Mouse (Mus musculus) c-Kit-positive CD71-positive TER-119-negative erythroid progenitor cells, embryonic 14.5 days (primary cell): Measurements from ENCODE around the gene Rpsa.
"Not testable (repeated sequence)": the region's sequence is repeated elsewhere in the genome, so short reads cannot be mapped to it uniquely, and the experiment has no call there.

Experiments
- DNase-seq: peaks from one replicate; pipeline ENCODE4 v3.0.0-alpha.2; 2013; ENCODE audit warnings: low read depth

Gene Rpsa

GRCm38 (mm10) chr9:120127538-120128251 lies at the start of gene Rpsa:
Gene Rpsa, plus strand, starts transcription at chr9:120127689.
- peak; percentile 95 for DNase-seq

- no peak for DNase-seq
Measured at GRCm38 (mm10) chr9:120078241-120078640, 49.2 kb upstream of the Rpsa start.

DNA sequence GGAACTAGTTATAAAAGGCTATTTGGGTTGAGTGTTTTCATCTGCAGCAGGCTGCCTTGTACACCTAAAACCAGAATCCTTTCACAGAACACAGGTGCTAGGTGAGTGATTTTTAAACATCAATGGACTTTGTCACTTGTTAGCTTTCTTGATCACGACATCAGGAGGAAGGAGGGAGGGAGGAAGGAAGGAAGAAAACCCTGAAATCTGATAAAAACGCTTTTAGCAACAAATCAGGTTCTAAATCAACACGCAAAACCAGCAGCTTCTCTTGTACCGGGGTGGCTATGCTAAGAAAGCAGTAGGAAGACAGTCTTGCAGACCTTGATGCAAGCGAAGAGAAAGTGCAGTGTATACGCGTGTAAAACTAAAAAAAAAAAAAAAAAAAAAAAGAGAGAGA lies 47.6 kb upstream of the Rpsa start:
- DNase-seq, result no peak

DNA sequence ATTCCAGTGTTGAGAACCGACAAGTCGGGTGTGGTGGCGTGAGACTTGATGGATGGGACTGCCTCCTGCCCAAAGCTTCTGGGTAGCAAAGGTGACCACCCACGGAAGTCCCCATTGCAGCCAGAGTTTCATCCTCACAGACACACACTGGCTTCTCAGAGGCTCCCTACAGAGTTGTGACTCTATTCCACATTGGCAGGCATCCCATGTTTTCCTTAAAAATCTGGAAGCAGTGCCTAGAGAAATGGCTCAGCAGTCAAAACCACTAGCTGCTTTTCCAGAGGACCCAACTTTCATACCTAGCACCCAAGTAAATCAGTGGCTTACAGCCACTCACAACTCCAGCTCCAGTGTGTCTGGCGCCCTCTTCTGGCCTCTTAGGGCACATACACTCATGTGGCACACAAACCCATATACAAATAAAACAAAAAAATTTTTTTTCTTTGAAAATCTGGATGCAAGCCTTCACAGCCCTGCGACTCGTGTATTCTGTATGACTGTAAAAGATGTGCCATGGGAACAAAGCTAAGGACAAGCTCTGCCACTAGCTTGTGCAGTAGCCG lies 46.9 kb upstream of the Rpsa start:
- DNase-seq, result no peak

DNA sequence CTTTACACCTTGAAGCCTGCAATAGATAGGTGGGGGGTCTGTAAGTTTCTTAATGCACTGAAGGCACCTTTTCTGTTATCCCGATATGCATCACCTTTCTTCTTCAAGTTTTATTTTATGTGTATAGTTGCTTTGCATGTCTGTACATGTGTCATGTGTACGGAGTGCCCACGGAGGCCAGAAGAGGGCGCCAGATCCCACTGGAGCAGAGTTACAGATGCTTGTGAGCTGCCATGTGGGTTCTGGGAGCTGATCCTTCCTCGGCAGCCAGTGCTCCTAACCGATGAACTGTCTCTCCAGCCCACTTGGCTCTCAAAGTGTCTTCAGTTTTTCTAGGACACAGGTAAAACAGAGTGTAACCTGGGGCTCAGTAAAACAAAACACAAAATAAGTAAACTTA lies 46.2 kb upstream of the Rpsa start:
- DNase-seq, result peak; percentile 16

DNA sequence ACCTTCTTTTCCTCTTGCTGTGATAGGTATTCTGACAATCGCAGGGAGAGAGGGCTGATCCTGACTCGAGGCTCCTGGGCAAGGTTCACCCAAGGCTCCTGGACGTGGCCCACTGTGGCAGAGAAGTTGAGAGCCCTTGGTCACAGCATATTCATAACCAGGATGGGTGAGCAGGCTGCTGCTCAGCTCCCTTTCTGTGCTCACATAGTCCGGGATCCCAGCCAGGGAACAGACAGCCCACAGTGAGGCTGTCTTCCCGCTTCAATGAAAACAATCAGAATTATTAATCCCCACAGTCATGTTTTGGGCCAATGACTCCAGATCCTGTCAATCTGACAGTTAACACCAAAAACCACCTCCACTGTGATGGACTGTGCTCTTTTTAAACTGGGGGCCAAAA lies 45.5 kb upstream of the Rpsa start:
- no peak for DNase-seq

DNA sequence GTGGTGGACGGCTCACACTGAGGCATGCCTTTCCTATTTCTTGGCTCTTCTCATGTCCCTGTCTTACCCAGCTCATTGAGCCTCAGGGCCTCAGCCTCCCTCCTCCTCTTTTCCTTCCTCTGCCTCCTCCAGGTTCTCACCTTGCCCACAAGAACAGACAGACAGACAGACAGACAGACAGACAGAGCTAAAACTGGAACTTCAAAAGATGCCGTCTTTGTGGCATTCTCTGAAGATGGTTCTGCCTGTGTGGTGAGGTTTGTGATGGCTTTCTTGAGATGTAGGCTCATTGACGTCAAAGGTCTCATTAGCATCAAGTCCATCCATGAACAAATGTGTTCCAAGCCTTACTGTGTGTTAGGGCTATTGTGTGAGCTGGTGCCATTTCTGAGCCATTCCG lies 44.8 kb upstream of the Rpsa start:
- no peak for DNase-seq

DNA sequence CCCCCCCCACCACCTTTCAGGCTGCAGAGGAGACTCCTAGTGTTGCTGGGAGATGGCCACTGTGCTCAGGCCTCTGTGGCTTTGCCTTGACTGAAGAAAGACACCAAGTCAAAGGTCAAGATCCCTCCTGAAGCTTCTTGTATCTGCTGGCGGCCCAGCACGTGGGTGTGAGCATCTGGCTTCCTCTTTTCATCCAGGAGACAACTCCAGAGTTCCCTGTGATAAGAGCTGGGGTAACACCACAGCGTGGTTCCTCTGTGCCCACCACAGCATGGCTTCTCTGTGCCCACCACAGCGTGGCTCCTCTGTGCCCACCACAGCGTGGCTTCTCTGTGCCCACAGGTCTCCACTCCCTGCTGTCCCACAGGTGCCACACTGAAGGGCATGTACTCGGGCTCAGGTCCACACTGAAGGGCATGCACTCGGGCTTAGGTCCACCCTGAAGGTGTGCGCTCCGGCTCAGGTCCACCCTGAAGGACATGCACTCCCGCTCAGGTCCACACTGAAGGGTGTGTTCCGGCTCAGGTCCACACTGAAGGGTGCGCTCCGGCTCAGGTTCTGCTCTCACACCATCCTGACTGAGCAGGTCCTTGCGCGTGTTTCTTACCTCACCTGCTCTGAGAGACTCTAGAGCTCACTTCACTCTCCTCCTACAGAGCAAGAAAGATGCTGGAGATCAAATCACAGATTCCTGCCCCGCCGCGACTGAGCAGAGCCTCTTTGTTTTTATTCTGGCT lies 44.2 kb upstream of the Rpsa start:
- DNase-seq, result no peak

- DNase-seq, result no peak
Measured at GRCm38 (mm10) chr9:120084406-120084805, 43.1 kb upstream of the Rpsa start.

- DNase-seq, result no peak
Measured at GRCm38 (mm10) chr9:120089125-120089524, 38.4 kb upstream of the Rpsa start.

DNA sequence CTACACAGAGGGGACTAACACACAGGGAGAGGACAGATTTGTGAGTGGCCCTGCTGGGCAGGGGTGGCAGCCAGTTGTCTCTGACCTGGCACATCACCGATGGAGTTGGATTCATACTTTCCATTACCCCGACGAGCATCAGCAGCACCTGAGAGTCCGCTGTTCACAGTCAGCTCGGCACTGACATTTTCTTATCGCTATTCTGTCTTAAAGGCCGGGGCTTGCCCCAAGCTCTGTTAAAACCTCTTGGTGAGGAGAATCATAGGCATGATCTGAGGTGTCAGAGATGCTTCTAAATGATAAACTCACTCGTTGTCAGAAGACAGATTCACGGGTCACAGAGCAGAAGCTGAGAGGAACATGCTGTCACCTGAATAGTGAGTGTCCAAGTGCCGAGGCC lies 36.4 kb upstream of the Rpsa start:
- no peak for DNase-seq

GRCm38 (mm10) chr9:120091696-120092238 lies 35.7 kb upstream of the Rpsa start, which contains the start of gene Ccr8:
Gene Ccr8, plus strand, starts transcription at chr9:120092114.
- DNase-seq, result no peak

- DNase-seq, result no peak
Measured at GRCm38 (mm10) chr9:120093701-120094100, 33.8 kb upstream of the Rpsa start.

DNA sequence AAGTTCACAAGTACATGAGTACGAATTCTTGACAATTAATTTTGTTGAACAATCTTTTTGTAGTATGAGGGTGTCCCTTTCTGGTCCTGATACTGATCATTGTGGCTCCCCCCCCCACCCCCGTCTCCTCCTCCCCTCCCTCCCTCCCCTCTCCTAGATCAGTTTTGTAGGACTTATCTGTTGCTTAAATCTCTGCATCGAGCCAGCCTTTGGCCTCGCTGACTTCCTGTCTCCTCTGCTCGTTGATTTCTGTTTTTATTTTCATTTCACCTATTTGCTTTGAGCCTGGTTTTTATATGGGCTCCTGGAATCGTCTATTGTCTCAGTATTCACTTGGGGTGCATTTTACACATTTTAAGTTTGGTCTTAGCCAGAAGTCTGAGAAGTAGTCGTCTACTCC lies 31.6 kb upstream of the Rpsa start:
- DNase-seq, result no peak

DNA sequence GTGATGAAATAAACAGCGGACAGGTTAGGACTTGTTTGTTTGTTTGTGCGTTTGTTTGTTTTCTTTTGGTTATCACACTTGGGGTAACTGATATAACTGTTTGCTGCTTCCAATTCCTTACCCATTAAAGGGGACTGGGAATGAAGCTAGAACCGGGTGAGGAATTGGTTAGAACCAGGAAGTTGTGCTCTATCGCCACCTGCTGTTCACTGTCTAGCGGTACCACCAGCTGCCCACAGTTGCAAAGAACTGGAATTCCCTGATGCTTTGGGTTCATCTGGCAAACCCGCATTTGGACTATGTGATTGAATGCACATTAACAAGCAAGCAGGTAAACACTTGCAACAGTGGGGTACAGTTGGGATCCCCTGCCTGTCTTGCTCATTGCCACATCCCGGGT lies 28.8 kb upstream of the Rpsa start:
- DNase-seq, result no peak

DNA sequence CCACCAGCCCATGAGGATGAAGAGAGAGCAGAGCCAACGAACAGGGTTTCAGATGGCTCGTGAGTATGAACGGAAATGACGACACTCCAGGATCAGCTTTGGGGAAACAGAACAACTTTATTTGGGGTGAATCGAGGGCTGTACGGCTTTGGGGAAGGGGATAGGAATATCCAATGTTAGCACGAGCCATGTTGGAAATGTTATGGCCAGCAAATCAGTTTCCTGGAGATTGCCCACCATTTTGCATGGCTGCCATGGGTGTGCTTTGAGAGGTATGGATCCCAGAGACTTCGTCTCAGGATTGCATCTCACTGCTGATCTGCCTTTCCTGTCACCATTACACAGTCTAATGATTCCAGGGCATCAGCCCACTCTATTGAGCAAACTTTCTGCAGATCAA lies 28.2 kb upstream of the Rpsa start:
- no peak for DNase-seq

GRCm38 (mm10) chr9:120101165-120101564 lies 26.3 kb upstream of the Rpsa start:
- DNase-seq, result no peak

DNA sequence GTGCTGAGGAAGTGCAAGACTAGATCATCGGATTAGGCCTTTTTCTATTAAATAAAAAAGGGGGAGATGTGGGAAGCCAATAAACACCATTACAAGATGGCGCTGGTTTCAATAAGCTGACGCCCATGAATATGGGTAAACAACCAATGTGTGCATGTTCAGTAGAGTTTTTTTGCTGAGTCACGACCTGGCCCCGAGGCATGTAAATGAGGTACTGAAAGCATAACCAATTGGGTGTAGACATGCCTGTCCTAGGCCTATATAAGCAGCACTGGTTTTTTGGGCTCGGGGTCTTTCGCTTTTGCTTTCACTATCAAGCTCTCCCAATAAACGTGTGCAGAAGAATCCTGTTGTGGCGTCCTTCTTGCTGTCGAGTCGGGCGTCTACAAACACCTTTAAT lies 18.5 kb upstream of the Rpsa start:
- DNase-seq, result not testable (repeated sequence)

DNA sequence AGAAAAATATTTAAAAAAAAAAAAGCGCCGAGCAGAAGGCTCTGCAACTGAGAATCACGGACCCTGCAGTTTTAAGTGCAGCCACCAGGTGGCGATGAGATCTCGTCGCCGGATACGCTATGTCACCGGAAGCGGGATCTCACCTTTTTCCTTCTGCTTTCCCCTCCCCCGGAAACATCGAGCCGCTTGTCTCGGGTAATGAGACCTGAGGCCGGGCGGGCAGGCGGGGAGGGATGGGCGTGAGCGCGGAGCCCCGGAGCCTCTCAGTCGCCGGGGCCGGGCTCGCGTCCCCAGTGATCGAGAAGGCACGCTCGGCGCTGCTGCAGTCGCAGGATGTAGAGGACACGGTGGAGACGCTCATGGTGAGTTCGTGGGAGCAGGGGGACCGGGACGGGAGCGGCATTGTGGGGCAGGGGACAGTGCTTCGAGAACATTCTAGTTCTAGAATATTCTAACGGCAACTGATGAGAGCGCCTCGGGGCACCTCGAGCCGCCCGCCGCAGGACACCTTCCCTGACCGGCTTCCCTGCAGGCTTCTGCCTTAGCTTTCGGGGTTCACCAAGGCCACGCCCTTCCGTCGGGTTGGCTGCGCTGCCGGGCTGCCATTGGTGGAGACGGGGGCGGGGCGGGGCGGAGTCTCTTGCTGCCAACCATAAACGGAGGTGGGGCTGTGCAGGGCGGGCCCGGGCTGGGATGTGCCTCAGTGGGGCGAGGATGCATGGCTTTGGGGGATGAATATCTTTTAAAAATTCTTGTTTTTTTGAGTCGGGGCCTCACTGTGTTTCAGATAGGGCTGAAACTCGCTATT lies 17.1 kb upstream of the Rpsa start, which contains the start of gene Slc25a38:
Gene Slc25a38 (plus strand): TSS at position 164 of the 808 bp plus-strand sequence.
- DNase-seq, result peak; percentile 92

DNA sequence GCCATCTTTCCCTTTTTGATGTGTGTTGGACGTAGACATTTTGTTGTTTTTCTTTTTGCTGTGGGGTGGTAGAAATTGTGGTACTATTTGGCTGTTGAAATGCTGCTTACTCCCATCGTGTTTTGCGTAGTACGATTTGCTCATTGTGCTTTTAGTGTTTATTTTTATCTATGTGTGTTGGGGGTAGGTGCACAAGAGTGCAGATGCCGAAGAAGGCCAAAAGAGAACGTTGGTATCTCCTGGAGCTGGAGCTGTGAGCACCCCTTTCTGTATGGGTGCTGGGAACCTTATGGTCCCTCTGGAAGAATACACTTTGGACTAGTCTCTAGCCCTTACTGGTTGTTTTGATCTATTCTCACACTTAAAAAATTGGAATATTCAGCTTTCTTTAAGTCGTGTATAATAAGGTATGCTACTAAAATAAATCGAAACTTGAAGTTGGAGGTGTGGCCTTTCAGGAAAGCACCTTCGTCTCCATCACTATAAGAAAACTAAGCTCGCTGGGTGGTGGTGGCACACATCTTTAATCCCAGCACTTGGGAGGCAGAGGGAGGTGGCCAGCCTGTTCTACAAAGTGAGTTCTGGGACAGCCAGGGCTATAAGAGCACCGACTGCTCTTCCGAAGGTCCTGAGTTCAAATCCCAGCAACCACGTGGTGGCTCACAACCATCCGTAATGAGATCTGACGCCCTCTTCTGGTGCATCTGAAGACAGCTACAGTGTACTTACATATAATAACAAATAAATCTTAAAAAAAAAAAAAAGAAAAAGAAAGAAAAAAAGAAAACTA lies 16.1 kb upstream of the Rpsa start:
- DNase-seq, result no peak

DNA sequence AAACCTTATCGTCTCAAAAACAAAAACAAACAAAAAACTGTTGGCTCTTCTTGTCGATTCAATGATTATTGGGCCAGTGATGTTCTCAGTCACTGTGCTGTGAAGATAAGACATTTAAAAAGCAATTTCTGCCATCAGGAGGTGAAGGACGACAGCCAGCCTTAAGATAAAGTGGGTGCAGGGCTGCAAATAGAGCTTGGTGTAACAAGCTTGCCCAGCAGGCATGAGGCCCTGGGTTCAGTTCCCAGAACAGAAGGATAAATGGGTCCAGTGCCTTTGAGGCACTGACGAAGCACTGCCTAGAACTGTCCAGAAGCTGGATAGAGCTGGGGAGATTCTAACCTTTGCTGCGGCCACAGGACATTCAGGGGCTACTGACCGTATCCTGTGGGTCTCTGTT lies 15.0 kb upstream of the Rpsa start:
- DNase-seq, result peak; percentile 74
